Mouse (Mus musculus) erythroblast, embryonic 14.5 days (primary cell): ENCODE data around the gene Arhgef40.

Experiments
- GATA1 ChIP-seq: IDR thresholded peaks from 2 replicates; pipeline ENCODE4 v1.6.1; 2012; ENCODE audit warnings: low read length, inconsistent platforms, mixed read lengths
- TAL1 ChIP-seq: IDR thresholded peaks from 3 replicates; pipeline ENCODE4 v1.6.1; 2012; ENCODE audit warnings: low read length, inconsistent platforms, mixed read lengths

GRCm38 (mm10) chr14:52035926-52036325 lies 51.4 kb downstream of the Arhgef40 start:
- TF ChIP-seq GATA1: no peak
- no peak for TF ChIP-seq TAL1
